Mouse (Mus musculus): ENCODE measurements around the gene Hddc3. TPM values are rescaled to one million over a fixed set of nuclear protein-coding genes. Genes with fewer than 3 reads are reported as not detected.
"Not testable (repeated sequence)": the region's sequence is repeated elsewhere in the genome, so short reads cannot be mapped to it uniquely, and the experiment has no call there.

Hddc3 gene
- polyA plus RNA-seq, 1 experiment from 2014 or later: 20.2 TPM

- peaks cover 3% of the 10 kb centered on the region; the same call in 1 of the 2 replicates for H3K4me1 ChIP-seq (replicated peaks; ENCODE audit: insufficient read depth, low read length)
- H3K9ac ChIP-seq (ENCODE audit: low read depth, low read length): no peak overlapping the region
- WGBS: 84% methylated on average over 19 of the region's 19 CpGs
- no peak for DNase-seq (ENCODE audit: low spot score)
- no peaks in the 10 kb centered on the region for H3K27me3 ChIP-seq (ENCODE audit: insufficient read depth, low read length)
- no peak overlapping the region for H3K4me2 ChIP-seq (ENCODE audit: low read length)
- H3K27ac ChIP-seq: no peak overlapping the region
- no peak overlapping the region for H3K4me3 ChIP-seq (replicated peaks; ENCODE audit: low read depth, low read length)
- ATAC-seq (replicated peaks; ENCODE audit: low FRiP score, low read depth): no peak
- TF ChIP-seq CTCF (IDR thresholded peaks at IDR 0.05; ENCODE audit: low read depth): no peak
- no peaks in the 10 kb centered on the region for H3K9me3 ChIP-seq (replicated peaks; ENCODE audit: low read length)
- peaks cover 20% of the 10 kb centered on the region for H3K36me3 ChIP-seq (ENCODE audit: insufficient read depth, low read length)
These were observed 22.9 kb upstream of the Hddc3 start for GRCm38 (mm10) chr7:80319846-80320496.

GRCm38 (mm10) chr7:80323336-80323735 is 19.6 kb upstream of the Hddc3 start:
- DNase-seq (ENCODE audit: low spot score): no peak
- H3K4me2 ChIP-seq (ENCODE audit: low read length): peak overlapping the region; percentile 66
- 15% methylated on average over 8 of the region's 8 CpGs for WGBS
- no peaks in the 10 kb centered on the region for H3K9me3 ChIP-seq (replicated peaks; ENCODE audit: low read length)
- peaks cover 3% of the 10 kb centered on the region; the same call in 1 of the 2 replicates for H3K4me1 ChIP-seq (replicated peaks; ENCODE audit: insufficient read depth, low read length)
- no peak overlapping the region for H3K27ac ChIP-seq
- TF ChIP-seq CTCF (IDR thresholded peaks at IDR 0.05; ENCODE audit: low read depth): no peak
- H3K4me3 ChIP-seq (replicated peaks; ENCODE audit: low read depth, low read length): peak overlapping the region; percentile 50
- no peak for ATAC-seq (replicated peaks; ENCODE audit: low FRiP score, low read depth)
- H3K9ac ChIP-seq (ENCODE audit: low read depth, low read length): peak overlapping the region; percentile 45
- peaks cover 30% of the 10 kb centered on the region for H3K36me3 ChIP-seq (ENCODE audit: insufficient read depth, low read length)
- no peaks in the 10 kb centered on the region for H3K27me3 ChIP-seq (ENCODE audit: insufficient read depth, low read length)

- peaks cover 3% of the 10 kb centered on the region; the same call in 1 of the 2 replicates for H3K4me1 ChIP-seq (replicated peaks; ENCODE audit: insufficient read depth, low read length)
- 2% methylated on average over 38 of the region's 38 CpGs for WGBS
- peak within 1 kb of the TSS; percentile 50 for H3K4me3 ChIP-seq (replicated peaks; ENCODE audit: low read depth, low read length)
- no peaks in the 10 kb centered on the region for H3K27me3 ChIP-seq (ENCODE audit: insufficient read depth, low read length)
- H3K4me2 ChIP-seq (ENCODE audit: low read length): peak within 1 kb of the TSS; percentile 66
- H3K9me3 ChIP-seq (replicated peaks; ENCODE audit: low read length): no peaks in the 10 kb centered on the region
- peaks cover 34% of the 10 kb centered on the region for H3K36me3 ChIP-seq (ENCODE audit: insufficient read depth, low read length)
- TF ChIP-seq CTCF (IDR thresholded peaks at IDR 0.05; ENCODE audit: low read depth): no peak
- peak within 1 kb of the TSS; percentile 45 for H3K9ac ChIP-seq (ENCODE audit: low read depth, low read length)
- ATAC-seq (replicated peaks; ENCODE audit: low FRiP score, low read depth) (peak; percentile 98), DNase-seq (ENCODE audit: low spot score) (peak; percentile 99)
- H3K27ac ChIP-seq: peak within 1 kb of the TSS; percentile 74; the same call in 1 of the 2 replicates
These were observed 18.7 kb upstream of the Hddc3 start, which contains the start of gene Rccd1 for GRCm38 (mm10) chr7:80324043-80324815. Rccd1 (minus strand) TSS chr7:80324454.

- H3K4me3 ChIP-seq (replicated peaks; ENCODE audit: low read depth, low read length); H3K4me1 ChIP-seq (replicated peaks; ENCODE audit: insufficient read depth, low read length); H3K9me3 ChIP-seq (replicated peaks; ENCODE audit: low read length); ATAC-seq (replicated peaks; ENCODE audit: low FRiP score, low read depth); H3K9ac ChIP-seq (ENCODE audit: low read depth, low read length); H3K27me3 ChIP-seq (ENCODE audit: insufficient read depth, low read length); DNase-seq (ENCODE audit: low spot score): not testable (repeated sequence)
- H3K27ac ChIP-seq: peak overlapping the region; percentile 74; the same call in 1 of the 2 replicates
- 34% methylated on average over 4 of the region's 5 CpGs for WGBS
- peak overlapping the region; percentile 66; the same call in 1 of the 2 replicates for H3K4me2 ChIP-seq (ENCODE audit: low read length)
- H3K36me3 ChIP-seq (ENCODE audit: insufficient read depth, low read length): peaks cover 39% of the 10 kb centered on the region
These were observed 18.1 kb upstream of the Hddc3 start for GRCm38 (mm10) chr7:80324816-80325119.

GRCm38 (mm10) chr7:80325292-80325868 is 17.5 kb upstream of the Hddc3 start:
- Histone ChIP-seq H3K9me3 (replicated peaks; ENCODE audit: low read length) (no peaks in the 10 kb centered on the region), H3K4me1 (replicated peaks; ENCODE audit: insufficient read depth, low read length) (peaks cover 3% of the 10 kb centered on the region; the same call in 1 of the 2 replicates), H3K36me3 (ENCODE audit: insufficient read depth, low read length) (peaks cover 41% of the 10 kb centered on the region), H3K4me3 (replicated peaks; ENCODE audit: low read depth, low read length) (no peak overlapping the region), H3K9ac (ENCODE audit: low read depth, low read length) (no peak overlapping the region), H3K27me3 (ENCODE audit: insufficient read depth, low read length) (no peaks in the 10 kb centered on the region), H3K4me2 (ENCODE audit: low read length) (no peak overlapping the region), H3K27ac (0 out of 2 replicates have a peak overlapping the region, but pooled peaks have one; percentile 74)
- DNase-seq (ENCODE audit: low spot score) (no peak), ATAC-seq (replicated peaks; ENCODE audit: low FRiP score, low read depth) (no peak)
- 93% methylated on average over 16 of the region's 16 CpGs for WGBS
- TF ChIP-seq CTCF (IDR thresholded peaks at IDR 0.05; ENCODE audit: low read depth): no peak

GRCm38 (mm10) chr7:80326076-80326475 is 16.8 kb upstream of the Hddc3 start:
- WGBS: 95% methylated on average over 19 of the region's 19 CpGs
- no peak for TF ChIP-seq CTCF (IDR thresholded peaks at IDR 0.05; ENCODE audit: low read depth)
- no peak overlapping the region for H3K9ac ChIP-seq (ENCODE audit: low read depth, low read length)
- no peak overlapping the region for H3K4me3 ChIP-seq (replicated peaks; ENCODE audit: low read depth, low read length)
- no peak overlapping the region for H3K27ac ChIP-seq
- no peaks in the 10 kb centered on the region for H3K9me3 ChIP-seq (replicated peaks; ENCODE audit: low read length)
- H3K27me3 ChIP-seq (ENCODE audit: insufficient read depth, low read length): no peaks in the 10 kb centered on the region
- H3K36me3 ChIP-seq (ENCODE audit: insufficient read depth, low read length): peaks cover 48% of the 10 kb centered on the region
- ATAC-seq (replicated peaks; ENCODE audit: low FRiP score, low read depth) (no peak), DNase-seq (ENCODE audit: low spot score) (no peak)
- H3K4me1 ChIP-seq (replicated peaks; ENCODE audit: insufficient read depth, low read length): peaks cover 3% of the 10 kb centered on the region; the same call in 1 of the 2 replicates
- H3K4me2 ChIP-seq (ENCODE audit: low read length): no peak overlapping the region

Data from kidney, postnatal 0 days (tissue).